ENCODE assay signal across 11 mouse cellular contexts in genomic region chr17:15631626-15632025, GRCm38 (mm10).
DNase-seq lines count a peak whose midpoint lies in the region; ATAC-seq and TF ChIP-seq lines count a peak whose summit lies in the region.
"Had no signal": no experiment of that assay in that cellular context is flagged by ENCODE, and none has a peak within 500 bp of the region (broad histone marks: within the 10 kb centered on the region; RNA-seq: fewer than 3 reads in every experiment).

No protein-coding gene starts in this region.

- no peak for TF ChIP-seq CTCF in heart, postnatal 0 days (IDR thresholded peaks at IDR 0.05; ENCODE audit: low read depth)
- TF ChIP-seq CTCF in CH12.LX (conservative IDR thresholded peaks at IDR 0.05 in 1 of 2, IDR thresholded peaks at IDR 0.05 in 1 of 2; ENCODE audit: low read depth in 2 of 2, low read length in 2 of 2) = no peak

- no peak for TF ChIP-seq POLR2A in CH12.LX (IDR thresholded peaks at IDR 0.05; ENCODE audit: low read depth, low read length)

- H3K79me2 ChIP-seq in CH12.LX (replicated peaks; ENCODE audit: control insufficient read depth, extremely low read depth, insufficient read depth, poor library complexity, severe bottlenecking) = no peaks in the 10 kb centered on the region

- TF ChIP-seq EP300 in heart, postnatal 0 days (IDR thresholded peaks at IDR 0.05; ENCODE audit: low read depth) = no peak
- no peak for TF ChIP-seq EP300 in CH12.LX (IDR thresholded peaks at IDR 0.05; ENCODE audit: low read length)

- no peaks in the 10 kb centered on the region for H3K27me3 ChIP-seq in heart, postnatal 0 days (ENCODE audit: control insufficient read depth, insufficient read depth, low read length)
- H3K27me3 ChIP-seq in CH12.LX (replicated peaks) = no peaks in the 10 kb centered on the region
- H3K27me3 ChIP-seq in embryonic facial prominence, embryonic 10.5 days (replicated peaks; ENCODE audit: low read depth, poor library complexity, severe bottlenecking) = no peaks in the 10 kb centered on the region
- H3K27me3 ChIP-seq in limb, embryonic 13.5 days = peaks cover 5% of the 10 kb centered on the region; the same call in 1 of the 2 replicates

- no peaks in the 10 kb centered on the region for H3K36me3 ChIP-seq in heart, postnatal 0 days (replicated peaks; ENCODE audit: control insufficient read depth, insufficient read depth, low read length)
- no peaks in the 10 kb centered on the region for H3K36me3 ChIP-seq in CH12.LX (replicated peaks in 1 of 2; ENCODE audit: control insufficient read depth in 1 of 2, insufficient read depth in 1 of 2, low read length in 1 of 2)
- H3K36me3 ChIP-seq in embryonic facial prominence, embryonic 10.5 days (replicated peaks) = no peaks in the 10 kb centered on the region
- no peaks in the 10 kb centered on the region for H3K36me3 ChIP-seq in limb, embryonic 13.5 days
- H3K36me3 ChIP-seq: G1E had no signal

- no peaks in the 10 kb centered on the region; the same call in 1 of the 2 replicates for H3K9me3 ChIP-seq in heart, postnatal 0 days (replicated peaks; ENCODE audit: control insufficient read depth, low read length)
- no peaks in the 10 kb centered on the region for H3K9me3 ChIP-seq in CH12.LX (replicated peaks; ENCODE audit: low read length)
- H3K9me3 ChIP-seq in embryonic facial prominence, embryonic 10.5 days = peaks cover 7% of the 10 kb centered on the region; the same call in 1 of the 2 replicates
- peaks cover 9% of the 10 kb centered on the region; the same call in 1 of the 2 replicates for H3K9me3 ChIP-seq in limb, embryonic 13.5 days
- H3K9me3 ChIP-seq: G1E had no signal

- 5% methylated on average over 11 of the region's 11 CpGs for WGBS in heart, postnatal 0 days
- 15% methylated on average over 11 of the region's 11 CpGs for WGBS in embryonic facial prominence, embryonic 10.5 days
- WGBS in limb, embryonic 13.5 days = 16% methylated on average over 11 of the region's 11 CpGs

- intact Hi-C loops in heart, postnatal 25 days (cut with DNase I) = no loop called here

- TF ChIP-seq RAD21 in CH12.LX (IDR thresholded peaks at IDR 0.05; ENCODE audit: low read depth, low read length) = no peak

- dilution Hi-C loops in CH12.LX (cut with MboI; ENCODE audit: extremely low pct_ligation_motif_present, extremely low pct_unique_long_range_greater_than_20kb, low sequenced_read_pairs) = no loop called here

- peak overlapping the region; percentile 35 for H3K4me3 ChIP-seq in heart, postnatal 0 days (ENCODE audit: low read depth, low read length)
- H3K4me3 ChIP-seq in CH12.LX (replicated peaks in 1 of 3; ENCODE audit: low read depth in 2 of 3, low read length in 2 of 3, poor library complexity in 1 of 3) = no peak overlapping the region
- peak overlapping the region; percentile 46 for H3K4me3 ChIP-seq in embryonic facial prominence, embryonic 10.5 days
- H3K4me3 ChIP-seq in limb, embryonic 13.5 days = peak overlapping the region; percentile 22

- peak overlapping the region; percentile 62 for H3K4me2 ChIP-seq in heart, postnatal 0 days (ENCODE audit: low read depth, low read length)
- 0 out of 2 replicates have a peak overlapping the region, but pooled peaks have one; percentile 13 for H3K4me2 ChIP-seq in CH12.LX (ENCODE audit: insufficient read depth, low read depth, poor library complexity, severe bottlenecking)
- peak overlapping the region; percentile 49 for H3K4me2 ChIP-seq in limb, embryonic 13.5 days (replicated peaks)

- no peak overlapping the region for H3K27ac ChIP-seq in heart, postnatal 0 days (ENCODE audit: low read depth)
- H3K27ac ChIP-seq in CH12.LX (ENCODE audit: insufficient read depth, low read depth) = no peak overlapping the region
- H3K27ac ChIP-seq in embryonic facial prominence, embryonic 10.5 days (replicated peaks) = no peak overlapping the region
- no peak overlapping the region for H3K27ac ChIP-seq in limb, embryonic 13.5 days

- in situ Hi-C loops in CH12.LX (cut with MboI; ENCODE audit: low pct_ligation_motif_present, low pct_unique_long_range_greater_than_20kb, low sequenced_read_pairs) = no loop called here

- 0 out of 2 replicates have a peak overlapping the region, but pooled peaks have one; percentile 3 for H3K9ac ChIP-seq in heart, postnatal 0 days (replicated peaks; ENCODE audit: low read depth, low read length)
- no peak overlapping the region for H3K9ac ChIP-seq in CH12.LX (ENCODE audit: insufficient read depth, low read depth)
- H3K9ac ChIP-seq in limb, embryonic 13.5 days = no peak overlapping the region

- no peak for ATAC-seq in heart, postnatal 0 days (ENCODE audit: insufficient read depth, low read depth)
- ATAC-seq in limb, embryonic 13.5 days (ENCODE audit: low FRiP score, low read depth) = no peak

- DNase-seq in heart, postnatal 0 days (ENCODE audit: low spot score) = no peak
- no peak for DNase-seq in heart, postnatal 25 days (ENCODE audit: low spot score)
- no peak for DNase-seq in CH12.LX (ENCODE audit: extremely low read depth)
- peak; percentile 12 for DNase-seq in embryonic facial prominence, embryonic 10.5 days (ENCODE audit: low spot score)
- no peak for DNase-seq in frontal cortex, postnatal 14 days (ENCODE audit: low spot score in 2 of 2)
- DNase-seq in gastrocnemius, postnatal 4 days (ENCODE audit: low spot score in 2 of 2) = no peak
- DNase-seq in layer of hippocampus, adult 8-10 months (ENCODE audit: low spot score in 2 of 2) = no peak
- DNase-seq: adrenal gland, adult 8-10 months; cerebellum, postnatal 36 days had no signal

- peaks cover 3% of the 10 kb centered on the region; the same call in 1 of the 2 replicates for H3K4me1 ChIP-seq in heart, postnatal 0 days (ENCODE audit: control insufficient read depth, insufficient read depth)
- H3K4me1 ChIP-seq in CH12.LX (ENCODE audit: control insufficient read depth in 1 of 2, insufficient read depth in 2 of 2) = no peaks in the 10 kb centered on the region
- H3K4me1 ChIP-seq in embryonic facial prominence, embryonic 10.5 days = peaks cover 15% of the 10 kb centered on the region
- no peaks in the 10 kb centered on the region for H3K4me1 ChIP-seq in limb, embryonic 13.5 days

TF ChIP-seq in CH12.LX, 34 proteins besides CTCF, POLR2A, EP300 and RAD21:
- no peak for TF ChIP-seq CHD1 (IDR thresholded peaks at IDR 0.05; ENCODE audit: low read depth, low read length)

Comparison
In these comparisons a context has a peak if more than half of its experiments do, and no peak if none do; other contexts are left out.
1. H3K4me3 ChIP-seq: peak in heart, postnatal 0 days (single experiment), embryonic facial prominence, embryonic 10.5 days (single experiment) and limb, embryonic 13.5 days (single experiment); none in CH12.LX (0 of 3).
2. Peak in every context shown above with its lines, with median percentiles within 50 percentile points of each other: H3K4me2 ChIP-seq.